Mouse (Mus musculus): ENCODE data around the gene Cdh16. TPM values are rescaled to one million over a fixed set of nuclear protein-coding genes. Genes with fewer than 3 reads are reported as not detected.

The Cdh16 gene
- polyA plus RNA-seq, 1 experiment from 2014 or later = 17.2 TPM

- Histone ChIP-seq H3K36me3 (ENCODE audit: insufficient read depth, low read length) (peaks cover 14% of the 10 kb centered on the region), H3K9me3 (ENCODE audit: low read length) (no peaks in the 10 kb centered on the region), H3K9ac (replicated peaks; ENCODE audit: low read depth) (no peak overlapping the region), H3K4me2 (replicated peaks; ENCODE audit: low read depth, low read length) (no peak overlapping the region), H3K27me3 (replicated peaks; ENCODE audit: insufficient read depth, low read length) (no peaks in the 10 kb centered on the region), H3K4me3 (ENCODE audit: low read depth, low read length) (no peak overlapping the region), H3K4me1 (ENCODE audit: insufficient read depth, low read depth, low read length) (no peaks in the 10 kb centered on the region), H3K27ac (ENCODE audit: low read length) (no peak overlapping the region)
- ATAC-seq (no peak), DNase-seq (ENCODE audit: low spot score) (no peak)
- no peak for TF ChIP-seq EP300 (IDR thresholded peaks at IDR 0.05)
- TF ChIP-seq CTCF (IDR thresholded peaks at IDR 0.05) = no peak
- WGBS = 37% methylated on average over 6 of the region's 6 CpGs
Observed at GRCm38 (mm10) chr8:104598496-104598895, 25.7 kb downstream of the Cdh16 start.

DNA sequence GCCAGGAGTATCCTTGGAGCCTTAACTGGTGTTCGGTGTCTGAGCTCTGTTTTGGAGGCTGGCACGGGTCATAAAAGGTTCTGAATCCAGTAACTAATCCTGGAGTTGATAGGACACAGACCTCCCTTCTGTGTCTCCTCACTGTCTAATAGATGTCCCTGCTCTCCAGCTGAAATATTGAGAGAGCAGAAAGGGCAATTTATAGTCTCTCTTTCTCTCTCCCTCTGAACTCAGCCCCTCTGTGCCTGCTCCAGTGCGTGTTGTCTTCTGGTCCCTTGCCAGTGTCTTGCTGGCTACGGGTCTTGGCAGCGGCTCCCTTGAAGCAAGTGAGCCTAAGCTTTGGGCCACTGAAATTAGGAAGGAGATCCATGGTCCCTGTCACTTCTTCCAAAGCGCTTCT is 26.5 kb downstream of the Cdh16 start:
- H3K4me1 ChIP-seq (ENCODE audit: insufficient read depth, low read depth, low read length) = no peaks in the 10 kb centered on the region
- TF ChIP-seq CTCF (IDR thresholded peaks at IDR 0.05) (no peak), EP300 (IDR thresholded peaks at IDR 0.05) (no peak)
- no peak overlapping the region for H3K27ac ChIP-seq (ENCODE audit: low read length)
- no peaks in the 10 kb centered on the region for H3K27me3 ChIP-seq (replicated peaks; ENCODE audit: insufficient read depth, low read length)
- peaks cover 14% of the 10 kb centered on the region for H3K36me3 ChIP-seq (ENCODE audit: insufficient read depth, low read length)
- no peak for ATAC-seq
- WGBS = 70% methylated on average over 6 of the region's 6 CpGs
- no peaks in the 10 kb centered on the region for H3K9me3 ChIP-seq (ENCODE audit: low read length)
- no peak overlapping the region for H3K9ac ChIP-seq (replicated peaks; ENCODE audit: low read depth)
- H3K4me3 ChIP-seq (ENCODE audit: low read depth, low read length) = no peak overlapping the region
- DNase-seq (ENCODE audit: low spot score) = no peak
- H3K4me2 ChIP-seq (replicated peaks; ENCODE audit: low read depth, low read length) = no peak overlapping the region

DNA sequence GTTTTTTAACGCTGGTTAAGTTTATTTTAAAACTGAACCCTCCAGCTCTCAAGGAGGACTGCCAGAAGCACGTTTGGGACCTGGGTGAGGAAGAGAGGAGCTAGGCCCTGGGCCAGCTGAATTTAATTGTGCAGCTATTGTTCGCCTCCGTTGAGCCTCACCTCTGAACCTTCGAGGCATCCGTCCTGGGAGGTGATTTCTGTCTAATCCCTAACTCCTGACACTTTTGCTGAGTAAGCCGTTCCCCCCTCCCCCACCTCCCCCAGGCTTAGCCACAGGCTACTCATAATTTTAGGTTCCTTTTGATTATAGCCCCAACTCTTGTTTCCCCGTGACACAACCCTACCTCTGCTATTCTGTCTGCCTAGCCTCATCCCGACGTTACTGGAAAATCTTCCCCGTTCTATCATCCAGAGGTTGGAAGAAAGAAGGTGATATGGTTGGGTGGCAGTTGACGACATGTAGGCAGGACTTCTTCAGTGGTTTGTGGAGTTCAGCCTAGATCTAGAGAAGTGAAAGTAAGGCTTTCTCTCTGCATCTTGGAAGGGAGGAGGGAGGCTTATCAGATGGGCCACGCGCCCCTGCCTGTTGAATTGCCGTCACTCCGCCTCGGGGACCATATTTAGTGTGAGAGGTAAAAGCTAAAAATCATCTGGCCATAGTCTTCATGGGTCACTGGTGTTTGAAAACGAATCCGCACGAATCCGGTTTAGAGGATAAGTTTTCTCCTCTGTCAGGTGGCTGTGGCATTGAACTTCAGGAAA is 28.2 kb downstream of the Cdh16 start:
- Histone ChIP-seq H3K36me3 (ENCODE audit: insufficient read depth, low read length) (peaks cover 14% of the 10 kb centered on the region), H3K4me2 (replicated peaks; ENCODE audit: low read depth, low read length) (no peak overlapping the region), H3K4me3 (ENCODE audit: low read depth, low read length) (no peak overlapping the region), H3K9me3 (ENCODE audit: low read length) (no peaks in the 10 kb centered on the region), H3K4me1 (ENCODE audit: insufficient read depth, low read depth, low read length) (peaks cover 4% of the 10 kb centered on the region; the same call in 1 of the 2 replicates), H3K27ac (ENCODE audit: low read length) (no peak overlapping the region), H3K27me3 (replicated peaks; ENCODE audit: insufficient read depth, low read length) (no peaks in the 10 kb centered on the region), H3K9ac (replicated peaks; ENCODE audit: low read depth) (no peak overlapping the region)
- WGBS = 79% methylated on average over 21 of the region's 21 CpGs
- DNase-seq (ENCODE audit: low spot score) (no peak), ATAC-seq (no peak)
- TF ChIP-seq CTCF (IDR thresholded peaks at IDR 0.05) (no peak), EP300 (IDR thresholded peaks at IDR 0.05) (no peak)

DNA sequence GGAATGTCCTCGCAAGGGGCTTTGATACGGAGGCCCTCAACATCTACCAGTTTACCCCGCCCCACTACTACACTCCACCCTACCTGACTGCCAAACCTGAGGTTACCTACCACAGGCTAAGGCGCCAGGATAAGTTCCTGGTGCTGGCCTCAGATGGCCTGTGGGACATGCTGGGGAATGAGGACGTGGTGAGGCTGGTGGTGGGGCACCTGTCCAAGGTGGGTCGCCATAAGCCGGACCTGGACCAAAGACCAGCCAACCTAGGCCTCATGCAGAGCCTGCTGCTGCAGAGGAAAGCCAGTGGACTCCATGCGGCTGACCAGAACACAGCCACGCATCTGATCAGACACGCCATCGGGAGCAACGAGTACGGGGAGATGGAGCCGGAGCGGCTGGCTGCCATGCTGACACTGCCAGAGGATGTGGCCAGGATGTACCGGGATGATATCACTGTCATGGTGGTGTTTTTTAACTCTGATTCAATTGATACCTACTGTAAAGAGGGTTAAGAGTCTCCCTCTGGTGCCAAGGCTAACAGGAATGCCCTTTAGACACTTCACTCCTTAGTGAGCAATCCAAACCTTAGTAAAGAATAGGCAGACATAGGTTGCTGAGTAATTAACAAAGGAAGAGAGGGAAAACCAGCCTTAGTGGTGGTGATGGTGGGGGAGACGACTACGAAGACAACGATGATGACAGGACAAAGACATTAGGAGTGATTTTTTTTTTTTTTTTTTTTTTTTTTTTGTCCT is 29.4 kb downstream of the Cdh16 start:
- no peak for ATAC-seq
- TF ChIP-seq CTCF (IDR thresholded peaks at IDR 0.05) (no peak), EP300 (IDR thresholded peaks at IDR 0.05) (no peak)
- Histone ChIP-seq H3K4me2 (replicated peaks; ENCODE audit: low read depth, low read length) (no peak overlapping the region), H3K4me1 (ENCODE audit: insufficient read depth, low read depth, low read length) (peaks cover 7% of the 10 kb centered on the region; the same call in 1 of the 2 replicates), H3K4me3 (ENCODE audit: low read depth, low read length) (no peak overlapping the region), H3K36me3 (ENCODE audit: insufficient read depth, low read length) (peaks cover 14% of the 10 kb centered on the region), H3K27ac (ENCODE audit: low read length) (no peak overlapping the region), H3K9me3 (ENCODE audit: low read length) (no peaks in the 10 kb centered on the region), H3K9ac (replicated peaks; ENCODE audit: low read depth) (no peak overlapping the region), H3K27me3 (replicated peaks; ENCODE audit: insufficient read depth, low read length) (no peaks in the 10 kb centered on the region)
- DNase-seq (ENCODE audit: low spot score) = no peak
- 92% methylated on average over 19 of the region's 19 CpGs for WGBS

GRCm38 (mm10) chr8:104593536-104594325 is 30.5 kb downstream of the Cdh16 start:
- TF ChIP-seq EP300 (IDR thresholded peaks at IDR 0.05) = no peak
- no peak for TF ChIP-seq CTCF (IDR thresholded peaks at IDR 0.05)
- Histone ChIP-seq H3K27ac (ENCODE audit: low read length) (no peak overlapping the region), H3K9me3 (ENCODE audit: low read length) (no peaks in the 10 kb centered on the region), H3K9ac (replicated peaks; ENCODE audit: low read depth) (no peak overlapping the region), H3K4me1 (ENCODE audit: insufficient read depth, low read depth, low read length) (peaks cover 7% of the 10 kb centered on the region; the same call in 1 of the 2 replicates), H3K27me3 (replicated peaks; ENCODE audit: insufficient read depth, low read length) (no peaks in the 10 kb centered on the region), H3K4me3 (ENCODE audit: low read depth, low read length) (no peak overlapping the region), H3K4me2 (replicated peaks; ENCODE audit: low read depth, low read length) (no peak overlapping the region), H3K36me3 (ENCODE audit: insufficient read depth, low read length) (peaks cover 14% of the 10 kb centered on the region)
- ATAC-seq = no peak
- peak; percentile 33 for DNase-seq (ENCODE audit: low spot score)
- WGBS = 80% methylated on average over 31 of the region's 31 CpGs

DNA sequence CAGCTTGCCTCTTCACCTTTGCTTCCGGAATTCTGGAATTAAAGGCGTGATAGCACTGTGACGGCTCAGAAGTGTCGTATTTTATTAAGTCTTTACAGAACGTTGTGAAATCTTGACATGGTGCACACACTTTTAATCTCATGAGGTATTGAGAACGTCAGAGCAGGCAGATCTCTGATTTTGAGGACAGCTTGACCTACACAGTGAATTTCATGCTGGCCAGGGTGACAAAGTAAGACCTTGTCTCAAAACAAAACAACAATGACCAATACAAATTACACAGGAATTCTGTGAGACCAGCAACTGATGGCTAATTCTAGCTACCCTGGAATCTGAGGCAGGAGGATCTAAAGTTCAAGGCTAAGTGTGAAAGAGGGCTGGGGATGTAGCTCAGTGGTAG is 31.6 kb downstream of the Cdh16 start:
- Histone ChIP-seq H3K9me3 (ENCODE audit: low read length) (no peaks in the 10 kb centered on the region), H3K36me3 (ENCODE audit: insufficient read depth, low read length) (peaks cover 14% of the 10 kb centered on the region), H3K27me3 (replicated peaks; ENCODE audit: insufficient read depth, low read length) (no peaks in the 10 kb centered on the region), H3K4me1 (ENCODE audit: insufficient read depth, low read depth, low read length) (peaks cover 7% of the 10 kb centered on the region; the same call in 1 of the 2 replicates), H3K9ac (replicated peaks; ENCODE audit: low read depth) (no peak overlapping the region), H3K27ac (ENCODE audit: low read length) (no peak overlapping the region), H3K4me3 (ENCODE audit: low read depth, low read length) (no peak overlapping the region), H3K4me2 (replicated peaks; ENCODE audit: low read depth, low read length) (no peak overlapping the region)
- ATAC-seq = no peak
- no peak for DNase-seq (ENCODE audit: low spot score)
- 53% methylated on average over 6 of the region's 6 CpGs for WGBS
- no peak for TF ChIP-seq CTCF (IDR thresholded peaks at IDR 0.05)
- TF ChIP-seq EP300 (IDR thresholded peaks at IDR 0.05) = no peak

All from lung, postnatal 0 days (tissue).